Mouse (Mus musculus) R1 (cell line): ENCODE results near the gene Derl3.
"Not testable (repeated sequence)": the region's sequence is repeated elsewhere in the genome, so short reads cannot be mapped to it uniquely, and the experiment has no call there.

Source experiments
- DNase-seq: peaks from one replicate; pipeline ENCODE4 v3.0.0-alpha.2; 2018; ENCODE audit warnings: low read depth, low spot score

Derl3 gene

DNA sequence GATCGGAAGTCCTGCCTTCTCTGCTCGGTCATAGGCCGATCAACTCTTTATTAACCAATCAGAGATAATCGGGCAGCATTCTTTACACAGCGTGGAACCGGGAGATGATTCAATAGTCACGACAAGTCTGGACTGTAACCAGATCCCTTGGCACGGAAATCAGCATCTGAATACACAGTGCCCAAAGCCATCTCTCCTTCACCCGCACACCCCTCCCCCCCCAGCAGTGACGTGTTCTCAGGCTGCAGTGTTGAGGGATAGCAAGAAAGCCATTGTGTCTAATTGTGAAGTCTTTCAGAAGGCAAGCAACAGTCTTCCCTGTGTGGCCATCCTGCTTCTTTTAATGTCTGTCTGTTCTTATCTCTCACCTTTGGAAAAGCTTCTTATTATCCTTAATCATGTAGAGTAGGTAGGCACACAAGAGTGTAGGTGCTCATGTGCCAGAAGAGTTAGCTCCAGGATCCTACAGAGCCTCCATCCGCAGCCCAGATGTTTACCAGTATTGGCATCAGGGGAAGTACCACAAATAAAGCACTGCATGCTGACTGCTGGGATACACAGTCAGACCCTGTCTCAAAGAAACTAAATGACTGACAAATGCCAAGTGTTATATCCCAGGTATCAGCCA is 20.2 kb upstream of the Derl3 start:
- DNase-seq, result peak; percentile 98

DNA sequence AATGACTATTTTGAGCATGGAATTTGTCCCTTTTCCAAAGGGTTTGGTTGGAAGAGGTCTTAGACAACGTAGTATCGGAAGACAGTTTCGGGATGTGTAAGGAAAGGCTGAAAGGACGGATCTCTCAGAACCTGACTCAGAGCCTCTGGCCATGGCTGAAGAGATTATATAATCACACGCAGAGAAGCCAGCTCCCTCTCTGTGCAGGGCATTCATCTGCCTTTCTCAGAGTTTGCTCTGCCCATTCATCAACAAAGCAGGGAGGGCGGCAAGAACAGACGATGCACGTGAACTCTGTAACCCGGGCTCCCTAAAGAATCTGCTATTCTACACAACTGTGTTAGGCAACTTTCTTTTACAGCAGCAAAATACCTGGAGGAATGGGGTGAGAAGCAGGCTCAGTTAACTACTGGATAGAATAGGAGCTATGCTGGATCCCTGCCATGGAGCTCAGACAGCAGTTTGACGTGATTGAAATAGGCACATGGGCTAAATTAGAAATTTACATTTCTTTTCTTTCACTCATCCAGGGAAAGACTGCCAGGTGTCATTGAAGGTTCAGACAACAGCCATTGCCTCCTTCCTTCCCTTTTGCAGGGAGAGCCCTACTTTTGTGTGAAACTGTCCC is 19.6 kb upstream of the Derl3 start:
- no peak for DNase-seq

DNA sequence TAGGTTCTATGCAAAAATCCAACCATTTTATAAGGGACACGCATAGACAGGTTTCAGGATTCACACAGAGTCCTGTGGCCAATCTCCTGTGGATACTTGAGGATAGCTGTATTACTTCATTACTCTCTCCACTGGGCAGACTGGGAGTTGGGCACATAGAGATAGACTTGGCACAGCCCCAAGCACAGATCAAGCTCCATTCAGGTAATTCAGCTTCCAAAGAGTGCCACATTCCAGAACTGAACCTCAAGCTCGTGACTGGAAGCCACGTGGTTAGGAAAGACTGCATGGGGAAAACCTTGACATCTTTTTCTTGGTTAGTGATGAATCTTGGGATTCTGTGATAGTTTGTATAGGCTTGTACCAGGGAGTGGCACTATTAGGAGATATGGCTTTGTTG is 14.4 kb upstream of the Derl3 start:
- DNase-seq, result peak; percentile 27

DNA sequence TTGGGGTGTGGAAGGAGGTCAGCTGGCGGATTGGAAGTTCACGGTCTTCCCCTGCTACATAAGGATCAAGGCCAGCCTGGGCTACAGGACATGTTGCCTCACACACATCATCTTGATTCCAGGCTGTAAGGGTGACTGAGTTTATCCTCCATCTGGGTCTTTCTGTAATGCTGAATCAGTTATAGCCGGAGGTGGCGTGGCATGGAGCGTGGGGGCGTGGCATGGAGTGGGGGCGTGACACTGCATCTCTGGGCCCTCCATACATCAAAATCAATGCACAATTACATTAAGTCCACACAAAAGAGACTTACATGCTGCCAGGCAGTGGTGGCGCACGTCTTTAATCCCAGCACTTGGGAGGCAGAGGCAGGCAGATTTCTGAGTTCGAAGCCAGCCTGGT is 12.9 kb upstream of the Derl3 start:
- peak; percentile 51 for DNase-seq

DNA sequence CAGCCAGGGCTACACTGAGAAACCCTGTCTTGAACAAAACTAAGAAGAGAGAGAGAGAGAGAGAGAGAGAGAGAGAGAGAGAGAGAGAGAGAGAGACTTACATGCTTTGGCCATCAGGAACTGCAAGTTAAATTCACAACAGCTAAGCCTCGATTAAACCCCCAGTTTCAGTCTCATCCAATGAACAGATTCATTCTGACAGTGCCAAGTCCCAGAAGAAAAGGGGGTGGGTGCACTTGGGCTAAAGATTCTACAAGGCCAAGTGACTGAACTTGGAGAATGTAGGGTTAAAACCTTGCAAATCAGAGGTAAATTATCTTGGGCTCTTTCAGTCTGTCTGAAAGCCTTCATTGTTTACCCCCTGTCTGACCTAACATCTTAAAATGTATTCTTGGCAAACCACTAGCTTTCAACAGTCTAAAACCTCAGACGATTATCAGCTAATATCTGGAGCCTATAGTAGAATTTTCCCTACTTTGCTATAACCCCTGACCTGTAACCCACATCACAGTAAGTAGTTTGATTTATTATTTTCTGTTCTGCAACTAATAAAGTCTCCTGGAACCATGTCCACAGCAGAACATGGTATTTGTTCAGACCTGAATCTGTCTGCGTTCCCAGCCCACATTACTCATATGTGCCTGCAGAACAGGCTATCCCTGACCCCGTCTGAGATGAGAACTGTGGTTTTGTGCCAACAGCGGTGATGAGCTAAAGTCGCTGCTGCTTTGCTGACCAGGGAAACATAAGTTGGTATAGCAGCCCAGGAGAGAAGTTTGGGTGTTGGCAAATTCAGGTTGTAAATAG is 12.2 kb upstream of the Derl3 start:
- DNase-seq, result no peak

DNA sequence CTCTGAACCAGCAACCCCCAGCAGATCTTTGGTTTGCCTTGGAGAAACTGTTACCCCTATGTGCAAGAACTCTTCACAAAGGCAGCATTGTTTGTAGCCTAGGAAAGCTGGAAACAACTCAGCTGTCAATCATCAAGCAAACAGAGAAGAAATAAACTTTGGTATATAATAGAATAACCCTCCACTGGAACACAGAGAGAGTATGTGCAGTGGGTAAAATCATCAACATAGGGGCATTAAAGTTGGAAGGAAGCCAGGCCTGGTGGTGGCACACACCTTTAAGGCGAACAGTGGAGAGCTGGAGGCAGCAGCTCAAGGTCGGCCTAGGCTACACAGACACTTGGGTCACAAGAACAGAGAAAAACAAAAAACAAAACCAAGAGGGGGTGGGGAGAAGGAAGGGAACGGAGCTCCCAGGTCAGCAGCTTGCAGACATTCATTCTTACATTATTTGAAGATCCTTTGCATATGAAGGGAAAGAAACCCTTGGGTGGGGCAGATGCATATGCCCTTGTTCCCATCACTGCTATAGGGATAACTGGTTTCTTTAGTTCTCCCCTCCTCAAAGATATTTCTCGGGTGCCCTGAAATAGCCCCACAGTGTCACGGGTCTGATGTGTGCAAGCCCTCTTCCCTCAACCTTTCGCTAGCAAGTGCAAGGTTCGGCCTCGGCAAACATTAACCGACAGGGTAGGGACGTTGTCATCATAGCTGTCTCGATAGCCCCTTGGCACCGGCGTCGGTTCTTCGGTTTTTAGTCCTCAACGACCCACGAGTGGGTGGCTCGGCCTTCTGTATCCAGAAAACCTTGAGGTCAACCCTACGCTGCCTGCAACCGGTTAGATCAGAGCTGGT is 11.4 kb upstream of the Derl3 start:
- DNase-seq, result peak; percentile 82

DNA sequence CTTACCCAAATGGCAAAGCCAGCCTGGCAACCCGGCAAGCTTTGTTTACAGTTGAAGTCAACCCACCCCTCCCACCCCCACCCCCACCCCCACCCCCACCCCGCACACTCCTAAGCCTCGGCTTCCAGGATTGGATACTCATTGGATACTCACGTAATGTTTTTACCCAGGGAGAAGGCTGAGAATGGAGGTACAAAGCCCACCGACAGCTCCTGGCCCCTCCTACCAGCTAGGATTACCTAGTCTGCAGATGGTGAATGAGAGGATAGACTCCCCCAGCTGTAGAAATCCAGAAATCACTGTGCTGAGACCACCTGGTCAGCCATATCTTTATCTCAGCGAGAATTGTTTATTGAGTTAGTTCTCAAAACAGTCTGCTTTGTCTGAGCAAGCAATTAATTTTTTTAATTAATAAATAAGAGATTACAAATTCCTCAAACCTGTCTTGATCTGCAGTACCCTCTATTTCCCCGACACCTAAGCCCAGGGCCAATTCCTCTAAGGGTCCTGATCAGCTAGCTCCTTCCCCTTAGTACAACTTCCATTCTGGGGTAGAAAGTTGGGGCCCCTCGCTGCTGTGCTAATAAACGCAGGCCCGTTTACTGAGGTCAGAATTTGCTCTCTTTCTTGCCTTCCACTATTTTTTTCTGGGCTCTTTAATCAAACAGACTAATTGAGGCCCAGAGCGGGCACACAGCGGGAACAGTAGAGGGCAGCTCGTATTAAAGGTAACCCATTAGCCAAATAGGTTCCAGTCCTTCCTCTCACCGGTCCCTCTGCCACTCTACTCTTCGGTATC is 10.6 kb upstream of the Derl3 start:
- peak; percentile 84 for DNase-seq

DNA sequence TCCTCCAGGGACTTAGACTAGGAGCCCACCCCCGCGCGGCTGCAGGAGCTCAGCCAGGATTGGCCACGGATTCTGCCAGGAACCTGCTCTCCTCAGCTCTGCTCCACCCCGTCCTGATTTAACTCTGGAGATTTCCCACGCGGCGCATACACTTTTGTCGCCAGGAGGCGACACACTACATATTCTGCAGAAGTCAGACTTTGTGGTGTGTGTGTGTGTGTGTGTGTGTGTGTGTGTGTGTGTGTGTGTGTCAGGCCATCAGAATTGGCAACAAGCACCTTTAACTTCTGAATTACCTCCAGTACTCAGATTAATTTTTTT is 10.0 kb upstream of the Derl3 start:
- peak; percentile 95 for DNase-seq

DNA sequence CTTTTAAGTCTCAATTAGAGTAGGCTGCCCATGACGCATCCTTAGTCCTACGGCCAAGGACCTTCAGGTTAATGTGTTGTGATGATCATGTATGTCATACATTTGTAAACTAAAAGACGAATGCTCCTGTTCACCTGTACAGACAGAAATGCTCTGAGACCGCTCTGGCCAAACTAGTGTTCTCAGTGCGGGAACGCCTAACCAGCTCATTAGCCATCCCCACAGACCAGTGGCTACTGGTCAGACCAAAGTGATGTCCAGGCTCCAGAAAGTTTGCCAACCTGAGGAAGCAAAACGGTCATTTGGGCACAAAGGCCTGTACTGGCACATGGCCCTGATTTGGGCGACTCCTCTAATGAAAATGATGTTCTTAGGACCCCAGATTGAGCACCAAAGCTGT is 8.5 kb upstream of the Derl3 start:
- no peak for DNase-seq

DNA sequence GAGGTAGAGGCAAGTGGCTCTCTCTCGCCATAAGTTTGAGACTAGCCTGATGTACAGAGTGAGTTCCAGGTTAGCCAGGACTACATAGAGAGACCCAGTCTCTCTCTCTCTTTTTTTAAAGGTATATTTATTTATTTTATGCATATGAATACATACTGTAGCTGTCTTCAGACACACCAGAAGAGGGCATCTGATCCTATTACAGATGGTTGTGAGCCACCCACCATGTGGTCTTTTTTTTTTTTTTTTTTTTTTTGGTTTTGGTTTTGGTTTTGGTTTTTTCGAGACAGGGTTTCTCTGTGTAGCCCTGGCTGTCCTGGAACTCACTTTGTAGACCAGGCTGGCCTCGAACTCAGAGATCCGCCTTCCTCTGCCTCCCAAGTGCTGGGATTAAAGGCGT is 5.7 kb upstream of the Derl3 start:
- DNase-seq, result not testable (repeated sequence)

DNA sequence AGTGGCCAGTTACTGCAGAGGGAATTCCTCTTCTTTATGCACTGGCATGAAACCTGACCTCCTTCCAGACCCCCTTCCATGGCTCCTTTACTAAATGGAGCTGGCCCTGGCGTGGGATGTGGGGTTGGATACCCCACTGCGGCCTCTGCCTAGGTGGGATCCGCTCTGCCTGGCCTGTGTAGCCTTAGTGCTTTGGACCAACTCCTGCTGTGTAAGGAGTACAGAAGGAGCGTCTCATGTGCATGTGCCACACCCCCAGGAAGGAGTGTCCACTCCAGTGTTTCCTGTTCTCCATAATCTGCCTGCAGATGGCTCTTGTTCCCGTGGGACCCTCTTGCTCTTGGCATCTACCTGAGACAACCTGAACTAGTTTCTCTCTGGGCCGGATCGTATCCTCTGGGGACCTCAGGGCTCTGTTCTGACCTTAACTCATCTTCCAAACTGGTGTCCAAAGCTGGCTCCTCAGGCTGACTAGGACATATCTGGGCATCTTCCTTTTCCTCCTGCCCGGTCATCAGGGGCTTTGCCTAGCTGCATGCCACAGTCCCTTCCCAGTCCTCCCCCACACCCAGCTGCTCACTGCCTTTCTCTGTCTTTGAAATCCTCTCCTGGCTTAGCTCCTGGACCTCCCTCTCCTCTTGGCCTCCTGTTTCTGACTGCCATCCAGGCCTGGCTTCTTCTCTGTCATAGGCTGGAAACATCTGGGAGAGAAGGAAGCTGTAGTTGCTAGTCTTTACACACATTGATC is 3.6 kb upstream of the Derl3 start:
- DNase-seq, result no peak

DNA sequence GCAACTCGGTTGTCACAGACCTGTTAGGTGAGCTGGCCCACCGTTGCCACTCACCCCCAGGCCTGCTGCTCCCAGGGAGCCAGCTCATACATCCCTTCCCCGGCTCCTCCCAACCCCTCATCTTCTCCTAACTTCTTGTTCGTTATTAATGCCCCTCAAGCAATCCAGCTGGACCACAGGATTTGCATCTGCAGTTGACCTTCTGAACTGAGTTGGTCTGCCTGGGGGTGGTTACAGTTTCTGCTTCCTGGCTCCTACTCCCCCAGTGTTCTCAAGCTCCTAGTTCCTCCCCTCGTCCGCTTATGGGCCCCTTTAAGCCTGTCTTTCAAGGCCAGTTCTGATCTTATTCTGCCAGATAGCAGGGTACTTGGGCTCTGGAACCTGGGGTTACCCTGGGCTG is 1.4 kb downstream of the Derl3 start:
- DNase-seq, result no peak

DNA sequence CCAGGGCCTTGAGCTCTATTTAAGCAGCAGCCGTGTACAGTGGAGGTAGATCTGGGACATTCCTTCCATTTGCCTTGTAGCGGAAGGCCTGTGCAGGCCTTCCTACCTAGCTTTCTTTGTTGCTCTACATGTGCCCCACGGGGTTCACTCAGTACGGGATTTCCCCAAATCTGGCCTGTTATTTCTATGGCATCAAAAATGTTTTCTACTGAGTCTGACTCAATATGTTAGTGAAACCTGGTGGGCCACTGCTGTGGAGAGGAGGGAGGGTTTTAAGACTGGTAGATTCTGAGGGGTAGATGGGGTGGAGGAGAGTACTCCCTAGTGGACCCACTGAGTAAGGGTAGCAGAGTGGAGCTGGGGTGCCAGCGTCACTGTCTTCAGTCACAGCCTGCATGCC is 2.5 kb downstream of the Derl3 start:
- DNase-seq, result no peak

DNA sequence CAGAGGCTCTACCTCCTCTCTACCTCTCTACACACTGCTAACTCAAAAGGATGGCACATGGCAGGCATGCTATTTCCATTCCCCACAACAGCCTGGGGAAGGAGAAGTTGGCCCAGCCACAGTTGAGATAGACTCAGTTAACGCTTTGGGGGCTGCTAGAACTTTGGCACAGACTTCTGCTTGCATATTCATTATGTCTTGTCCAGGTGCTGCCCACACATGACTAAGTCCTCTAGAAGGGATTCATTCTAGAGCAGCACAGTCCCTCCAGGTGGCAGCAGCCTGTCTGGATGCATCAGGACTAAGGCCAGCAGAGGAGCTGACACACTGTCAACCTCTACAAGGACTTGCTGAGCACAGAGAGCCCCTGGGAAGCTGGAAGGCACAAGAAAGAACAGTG is 3.0 kb downstream of the Derl3 start:
- no peak for DNase-seq

DNA sequence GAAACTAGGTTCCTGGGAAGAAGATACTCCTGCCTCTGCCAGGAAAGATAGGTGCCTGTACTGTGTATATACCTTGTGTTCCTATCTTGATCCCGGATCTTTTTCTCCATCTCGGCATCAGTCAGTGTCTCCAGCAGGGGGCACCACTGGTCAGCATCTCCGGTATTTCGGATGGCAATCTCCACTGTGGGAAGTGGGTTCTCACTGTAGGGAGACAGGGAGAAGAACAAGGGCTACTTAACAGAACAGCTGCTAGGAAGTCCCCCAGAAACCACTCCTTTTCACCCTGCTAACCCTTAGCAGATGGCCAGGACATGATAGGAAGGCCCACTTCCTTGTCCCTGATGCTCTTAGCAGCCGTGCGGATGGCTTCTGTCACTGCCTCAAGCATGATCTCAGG is 4.2 kb downstream of the Derl3 start:
- DNase-seq, result peak; percentile 77

DNA sequence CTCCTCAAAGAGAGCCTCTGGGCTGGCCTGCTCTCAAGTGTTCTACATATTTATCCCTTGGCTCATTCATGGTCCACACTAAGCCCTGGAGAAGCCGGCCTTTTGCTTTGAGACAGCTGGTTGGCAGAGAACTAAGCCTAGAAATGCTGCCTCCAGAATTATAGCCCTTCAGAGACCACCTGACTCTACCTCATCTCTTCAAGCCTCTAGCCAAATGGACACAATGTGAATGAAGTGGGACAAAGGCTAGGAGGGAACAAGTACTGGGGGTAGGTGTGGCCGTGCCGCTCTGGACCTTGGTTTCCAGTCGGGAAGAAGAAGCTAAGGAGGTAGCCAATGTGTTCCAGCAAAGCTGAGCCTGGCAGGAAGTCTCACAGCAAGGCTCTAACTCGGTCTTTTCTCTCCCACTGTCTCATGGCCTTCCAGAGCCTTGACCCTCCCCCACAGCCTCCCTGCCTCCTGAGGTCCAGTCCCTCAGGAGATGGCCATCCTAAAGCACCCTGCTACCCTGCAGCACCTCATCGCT is 4.9 kb downstream of the Derl3 start:
- DNase-seq, result no peak

DNA sequence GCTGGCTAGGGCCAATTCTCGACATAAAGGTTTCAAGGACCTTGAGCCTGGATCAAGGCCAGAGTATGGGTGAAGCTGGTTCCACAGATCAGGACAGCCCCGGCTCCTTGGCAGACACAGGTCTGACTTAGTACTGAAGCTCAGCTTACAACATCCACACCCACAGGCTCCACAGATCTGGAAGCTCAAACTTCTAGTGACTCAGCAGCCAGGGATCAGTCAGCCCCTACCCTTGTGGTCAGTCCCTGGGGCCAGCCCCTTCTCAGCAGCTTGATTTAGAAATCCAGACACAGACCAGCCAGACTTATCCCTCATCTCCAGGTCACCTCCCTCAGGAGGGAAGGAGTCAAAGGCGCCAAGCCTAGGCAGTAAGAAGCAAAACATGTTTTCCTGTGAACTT is 5.6 kb downstream of the Derl3 start:
- no peak for DNase-seq

DNA sequence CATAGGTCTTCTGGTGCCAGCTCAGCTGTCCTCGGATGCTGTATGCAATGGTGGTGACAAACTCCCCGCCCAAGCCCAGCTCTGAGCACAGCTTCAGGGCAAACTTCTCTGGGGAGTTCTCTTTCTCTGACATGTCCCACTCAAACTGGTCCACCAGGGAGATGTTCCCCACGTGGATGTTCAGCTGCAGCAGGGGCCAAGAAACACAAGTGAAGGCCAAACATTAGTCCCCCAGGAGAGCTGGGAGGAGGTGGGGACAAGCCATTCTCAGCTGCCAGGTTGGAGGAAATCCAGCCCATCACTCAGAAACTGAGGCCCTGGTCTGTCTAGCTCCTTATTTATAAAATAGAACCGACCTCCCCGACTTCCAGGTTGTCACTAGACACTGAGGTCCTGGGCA is 11.2 kb downstream of the Derl3 start:
- no peak for DNase-seq

DNA sequence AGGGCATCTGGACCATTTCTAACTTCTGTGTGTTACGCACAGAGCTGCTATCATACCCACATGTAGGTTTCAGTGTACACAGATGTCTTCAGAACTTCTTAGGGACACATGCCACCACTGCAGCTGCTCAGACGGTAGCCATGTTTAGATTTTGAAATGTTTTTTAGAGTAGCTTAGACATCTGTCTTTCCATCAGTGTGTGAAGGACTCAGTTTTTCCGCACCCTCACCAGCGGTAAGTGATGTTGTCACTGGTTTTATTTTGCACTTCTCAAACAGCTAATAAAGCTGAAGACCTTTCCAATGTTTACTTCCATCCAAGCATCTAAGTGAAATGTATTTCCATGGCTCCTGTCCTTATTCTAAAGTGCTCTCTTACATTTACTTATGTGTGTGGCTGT is 13.7 kb downstream of the Derl3 start:
- no peak for DNase-seq

DNA sequence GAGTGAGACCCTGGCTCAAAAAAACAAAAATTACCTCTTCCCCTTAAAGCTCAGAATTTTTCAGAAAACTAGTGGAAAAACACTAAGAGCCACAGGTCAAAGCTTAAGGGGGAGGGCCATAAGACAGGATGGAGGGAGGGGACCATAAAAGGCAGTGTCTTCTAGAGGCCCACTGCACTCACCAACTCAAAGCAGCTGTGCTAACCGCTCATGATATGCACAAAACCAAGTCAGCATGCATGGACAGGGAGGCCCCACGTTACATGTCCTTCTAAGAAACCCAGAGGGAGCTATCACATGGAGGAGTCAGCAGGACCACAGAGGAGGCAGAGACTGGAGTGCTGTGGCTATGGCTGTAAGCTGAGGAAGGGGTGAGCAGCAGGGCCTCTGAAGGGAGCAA is 17.5 kb downstream of the Derl3 start:
- no peak for DNase-seq
